Mouse (Mus musculus) E14TG2a.4 (cell line): ENCODE measurements around the gene Psmb7.

Experiments used
- CTCF ChIP-seq: conservative IDR thresholded peaks from 2 replicates; pipeline ENCODE4 v1.5.1; 2014; ENCODE audit warnings: low read length
- NANOG ChIP-seq: IDR thresholded peaks from 2 replicates; pipeline ENCODE4 v1.6.1; 2014; ENCODE audit warnings: borderline replicate concordance, low read length, mixed read lengths

GRCm38 (mm10) chr2:38571971-38572601, 71.8 kb downstream of the Psmb7 start:
- TF ChIP-seq CTCF (no peak), NANOG (no peak)
